ENCODE assay signal across 10 mouse cellular contexts in genomic region chr2:18053951-18054530, GRCm38 (mm10). TPM values are rescaled to one million over a fixed set of nuclear protein-coding genes. Genes with fewer than 3 reads are reported as not detected.
DNase-seq lines count a peak whose midpoint lies in the region; ATAC-seq lines count a peak whose summit lies in the region.
"Had no signal": no experiment of that assay in that cellular context is flagged by ENCODE, and none has a peak within 500 bp of the region (broad histone marks: within the 10 kb centered on the region; RNA-seq: fewer than 3 reads in every experiment).

No protein-coding gene starts in this region.

- peak overlapping the region; percentile 100 for H3K9ac ChIP-seq in midbrain, embryonic 11.5 days (ENCODE audit: low read length)
- no peak overlapping the region for H3K9ac ChIP-seq in midbrain, embryonic 16.5 days (ENCODE audit: low read depth, low read length)
- 0 out of 2 replicates have a peak overlapping the region, but pooled peaks have one; percentile 36 for H3K9ac ChIP-seq in embryonic facial prominence, embryonic 13.5 days
- H3K9ac ChIP-seq in heart, embryonic 15.5 days: no peak overlapping the region

- peaks cover 44% of the 10 kb centered on the region for H3K4me1 ChIP-seq in midbrain, embryonic 11.5 days (ENCODE audit: control insufficient read depth, insufficient read depth, low read length)
- peaks cover 37% of the 10 kb centered on the region for H3K4me1 ChIP-seq in midbrain, embryonic 16.5 days (ENCODE audit: control insufficient read depth, insufficient read depth, low read length)
- H3K4me1 ChIP-seq in embryonic facial prominence, embryonic 13.5 days: peaks cover 40% of the 10 kb centered on the region
- H3K4me1 ChIP-seq in heart, embryonic 15.5 days (replicated peaks): peaks cover 21% of the 10 kb centered on the region

- no peaks in the 10 kb centered on the region for H3K27me3 ChIP-seq in midbrain, embryonic 11.5 days (ENCODE audit: control insufficient read depth, insufficient read depth, low read length)
- H3K27me3 ChIP-seq in midbrain, embryonic 16.5 days (ENCODE audit: control insufficient read depth, insufficient read depth, low read depth, low read length): no peaks in the 10 kb centered on the region
- H3K27me3 ChIP-seq in embryonic facial prominence, embryonic 13.5 days: no peaks in the 10 kb centered on the region
- no peaks in the 10 kb centered on the region for H3K27me3 ChIP-seq in heart, embryonic 15.5 days
- H3K27me3 ChIP-seq: Patski had no signal

- no peak for ATAC-seq in midbrain, embryonic 11.5 days (ENCODE audit: low FRiP score)
- no peak for ATAC-seq in midbrain, embryonic 16.5 days
- ATAC-seq in embryonic facial prominence, embryonic 13.5 days (ENCODE audit: insufficient number of reproducible peaks, insufficient read depth, low FRiP score, low TSS enrichment, low read depth): no peak
- ATAC-seq in heart, embryonic 15.5 days (replicated peaks; ENCODE audit: insufficient number of reproducible peaks, insufficient read depth, low FRiP score, low read depth): no peak
- ATAC-seq: Patski had no signal

- H3K36me3 ChIP-seq in midbrain, embryonic 11.5 days (ENCODE audit: control insufficient read depth, insufficient read depth, low read length): no peaks in the 10 kb centered on the region
- H3K36me3 ChIP-seq in midbrain, embryonic 16.5 days (ENCODE audit: control insufficient read depth, insufficient read depth, low read length): no peaks in the 10 kb centered on the region
- H3K36me3 ChIP-seq in embryonic facial prominence, embryonic 13.5 days: no peaks in the 10 kb centered on the region
- H3K36me3 ChIP-seq in heart, embryonic 15.5 days: no peaks in the 10 kb centered on the region

- peak; percentile 90 for DNase-seq in midbrain, embryonic 11.5 days (ENCODE audit: low spot score, missing footprints)
- DNase-seq in kidney, postnatal 4 days: peak; percentile 67 to 76
- DNase-seq in frontal cortex, postnatal 25 days (ENCODE audit: low spot score in 2 of 2): no peak
- DNase-seq in right cerebral cortex, postnatal 4 days: no peak
- DNase-seq in thymus, postnatal 36 days: no peak

- H3K27ac ChIP-seq in midbrain, embryonic 11.5 days (ENCODE audit: low read depth, low read length): peak overlapping the region; percentile 100
- no peak overlapping the region for H3K27ac ChIP-seq in midbrain, embryonic 16.5 days (ENCODE audit: low read length)
- H3K27ac ChIP-seq in embryonic facial prominence, embryonic 13.5 days: peak overlapping the region; percentile 100
- peak overlapping the region; percentile 99; the same call in 1 of the 2 replicates for H3K27ac ChIP-seq in heart, embryonic 15.5 days

- no peaks in the 10 kb centered on the region for H3K9me3 ChIP-seq in midbrain, embryonic 11.5 days (ENCODE audit: control insufficient read depth, low read length)
- H3K9me3 ChIP-seq in midbrain, embryonic 16.5 days (replicated peaks; ENCODE audit: control insufficient read depth, low read length, poor library complexity, severe bottlenecking): no peaks in the 10 kb centered on the region
- H3K9me3 ChIP-seq in embryonic facial prominence, embryonic 13.5 days: no peaks in the 10 kb centered on the region
- H3K9me3 ChIP-seq in heart, embryonic 15.5 days (replicated peaks): no peaks in the 10 kb centered on the region

- peak overlapping the region; percentile 68 for H3K4me3 ChIP-seq in midbrain, embryonic 11.5 days (ENCODE audit: low read depth, low read length)
- H3K4me3 ChIP-seq in midbrain, embryonic 16.5 days (ENCODE audit: low read depth, low read length): no peak overlapping the region
- no peak overlapping the region for H3K4me3 ChIP-seq in embryonic facial prominence, embryonic 13.5 days
- H3K4me3 ChIP-seq in heart, embryonic 15.5 days: no peak overlapping the region

- H3K4me2 ChIP-seq in midbrain, embryonic 11.5 days: peak overlapping the region; percentile 95
- H3K4me2 ChIP-seq in midbrain, embryonic 16.5 days (ENCODE audit: low read length): no peak overlapping the region
- peak overlapping the region; percentile 92; the same call in 1 of the 2 replicates for H3K4me2 ChIP-seq in embryonic facial prominence, embryonic 13.5 days
- H3K4me2 ChIP-seq in heart, embryonic 15.5 days: peak overlapping the region; percentile 91

- WGBS in midbrain, embryonic 11.5 days: 0% methylated on average over 2 of the region's 2 CpGs
- 31% methylated on average over 2 of the region's 2 CpGs for WGBS in midbrain, embryonic 16.5 days
- WGBS in embryonic facial prominence, embryonic 13.5 days: 13% methylated on average over 2 of the region's 2 CpGs
- 24% methylated on average over 2 of the region's 2 CpGs for WGBS in heart, embryonic 15.5 days

RNA-seq across cellular contexts. Expression of gene Mllt10, which starts 1.0 kb away (rescaled TPM):
- 54.1 and 57.2 TPM in 2 replicates for polyA plus RNA-seq in midbrain, embryonic 11.5 days (2014; fragmentation: Nextera tagmentation; extraction: Ambion mirVana)
- polyA plus RNA-seq in midbrain, embryonic 16.5 days (2015; fragmentation: Nextera tagmentation; extraction: Ambion mirVana): 43.7 and 45.8 TPM in 2 replicates
- 67.2 and 73.6 TPM in 2 replicates for polyA plus RNA-seq in embryonic facial prominence, embryonic 13.5 days (2015; fragmentation: Nextera tagmentation; extraction: Ambion mirVana)
- 35.1 and 36.0 TPM in 2 replicates for polyA plus RNA-seq in heart, embryonic 15.5 days (2015; fragmentation: Nextera tagmentation; extraction: Ambion mirVana)

RNA-seq across cellular contexts. Expression of gene Skida1, which starts 5.2 kb away (rescaled TPM):
- 22.9 and 23.4 TPM in 2 replicates for polyA plus RNA-seq in midbrain, embryonic 11.5 days (2014; fragmentation: Nextera tagmentation; extraction: Ambion mirVana)
- polyA plus RNA-seq in midbrain, embryonic 16.5 days (2015; fragmentation: Nextera tagmentation; extraction: Ambion mirVana): 5.0 and 7.4 TPM in 2 replicates
- 8.3 and 9.8 TPM in 2 replicates for polyA plus RNA-seq in embryonic facial prominence, embryonic 13.5 days (2015; fragmentation: Nextera tagmentation; extraction: Ambion mirVana)
- polyA plus RNA-seq in heart, embryonic 15.5 days (2015; fragmentation: Nextera tagmentation; extraction: Ambion mirVana): 4.8 and 5.3 TPM in 2 replicates

RNA-seq across cellular contexts. Expression of gene A930004D18Rik, which starts 16.5 kb away (rescaled TPM):
- 10.5 and 11.6 TPM in 2 replicates for polyA plus RNA-seq in midbrain, embryonic 11.5 days (2014; fragmentation: Nextera tagmentation; extraction: Ambion mirVana)
- polyA plus RNA-seq in midbrain, embryonic 16.5 days (2015; fragmentation: Nextera tagmentation; extraction: Ambion mirVana): 7.5 and 10.8 TPM in 2 replicates
- polyA plus RNA-seq in embryonic facial prominence, embryonic 13.5 days (2015; fragmentation: Nextera tagmentation; extraction: Ambion mirVana): 13.7 and 15.0 TPM in 2 replicates
- 11.6 and 13.2 TPM in 2 replicates for polyA plus RNA-seq in heart, embryonic 15.5 days (2015; fragmentation: Nextera tagmentation; extraction: Ambion mirVana)

RNA-seq across cellular contexts. Expression of gene H2al2a, which starts 57.3 kb away (rescaled TPM):
- polyA plus RNA-seq in midbrain, embryonic 11.5 days (2014; fragmentation: Nextera tagmentation; extraction: Ambion mirVana): not detected in 2 replicates
- not detected in 2 replicates for polyA plus RNA-seq in midbrain, embryonic 16.5 days (2015; fragmentation: Nextera tagmentation; extraction: Ambion mirVana)
- not detected in 2 replicates for polyA plus RNA-seq in embryonic facial prominence, embryonic 13.5 days (2015; fragmentation: Nextera tagmentation; extraction: Ambion mirVana)
- polyA plus RNA-seq in heart, embryonic 15.5 days (2015; fragmentation: Nextera tagmentation; extraction: Ambion mirVana): not detected in 2 replicates
- polyA plus RNA-seq: neural tube, embryonic 14.5 days; Patski had no signal

Comparison
In these comparisons a context has a peak if more than half of its experiments do, and no peak if none do; other contexts are left out.
1. H3K9ac ChIP-seq: peak in midbrain, embryonic 11.5 days (single experiment) and embryonic facial prominence, embryonic 13.5 days (single experiment); none in midbrain, embryonic 16.5 days (single experiment) and heart, embryonic 15.5 days (single experiment).
2. DNase-seq: peak in midbrain, embryonic 11.5 days (single experiment) and kidney, postnatal 4 days (2 of 2); none in frontal cortex, postnatal 25 days (0 of 2), right cerebral cortex, postnatal 4 days (single experiment) and thymus, postnatal 36 days (0 of 2).